Mouse (Mus musculus): Measurements from ENCODE around the gene Tango6. TPM values are rescaled to one million over a fixed set of nuclear protein-coding genes. Genes with fewer than 3 reads are reported as not detected.
A peak's percentile ranks its signal among the peaks of the same experiment; 100 is the strongest.

The Tango6 gene
- total and polyA plus RNA-seq, 3 experiments = 2.9 to 6.4 (median 4.5) TPM

DNA sequence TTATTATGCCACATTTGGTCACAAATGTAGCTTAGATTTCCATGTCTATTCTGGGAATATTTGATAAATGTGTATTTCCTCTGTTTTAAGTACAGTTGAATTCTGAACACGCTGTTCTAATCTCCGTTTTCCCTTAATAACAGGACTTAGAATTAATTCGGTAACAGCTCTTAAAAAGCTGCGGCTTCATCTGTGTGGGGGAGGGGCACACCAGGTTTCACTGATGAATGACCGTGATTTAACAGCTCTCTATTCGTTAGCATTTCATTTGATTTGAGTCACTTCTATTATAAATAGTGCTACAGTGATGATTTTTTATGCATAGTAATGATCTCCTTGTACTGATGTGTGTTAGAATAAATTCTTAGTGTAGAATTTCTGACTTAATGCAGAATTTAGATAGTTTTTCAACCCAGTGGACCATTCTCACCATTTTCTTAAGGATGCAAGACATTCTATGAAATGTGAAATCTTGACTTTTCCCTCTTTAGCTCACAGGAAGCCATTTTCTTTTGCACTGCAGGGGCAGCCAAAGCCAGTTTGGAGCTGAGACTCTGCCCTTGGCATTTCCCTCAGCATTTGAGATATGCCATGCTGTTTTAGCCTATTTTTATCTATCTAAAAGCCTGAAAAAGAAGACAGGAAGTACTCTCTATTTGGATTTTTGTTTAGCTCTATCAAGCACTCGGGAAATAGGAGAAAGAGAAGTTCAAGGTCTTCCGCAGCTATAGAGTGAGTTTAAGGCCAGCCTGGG, 91.9 kb downstream of the Tango6 start:
- Histone ChIP-seq H3K27ac (ENCODE audit: insufficient read depth, low read depth) (no peak overlapping the region), H3K4me3 (replicated peaks in 1 of 3; ENCODE audit: low read depth in 2 of 3, low read length in 2 of 3, poor library complexity in 1 of 3) (no peak overlapping the region), H3K27me3 (replicated peaks) (no peaks in the 10 kb centered on the region), H3K9ac (ENCODE audit: insufficient read depth, low read depth) (no peak overlapping the region), H3K79me2 (replicated peaks; ENCODE audit: control insufficient read depth, extremely low read depth, insufficient read depth, poor library complexity, severe bottlenecking) (no peaks in the 10 kb centered on the region), H3K4me2 (ENCODE audit: insufficient read depth, low read depth, poor library complexity, severe bottlenecking) (no peak overlapping the region), H3K36me3 (replicated peaks in 1 of 2; ENCODE audit: control insufficient read depth in 1 of 2, insufficient read depth in 1 of 2, low read length in 1 of 2) (peaks cover 0 to 18% of the 10 kb centered on the region in 2 experiments), H3K9me3 (replicated peaks; ENCODE audit: low read length) (no peaks in the 10 kb centered on the region), H3K4me1 (ENCODE audit: control insufficient read depth in 1 of 2, insufficient read depth in 2 of 2) (0 out of 4 replicates have a peak, but pooled peaks cover 0 to 5% of the 10 kb centered on the region in 2 experiments)
- DNase-seq (ENCODE audit: extremely low read depth) = no peak
- in situ Hi-C loops (cut with MboI; ENCODE audit: low pct_ligation_motif_present, low pct_unique_long_range_greater_than_20kb, low sequenced_read_pairs) = no loop called here
- dilution Hi-C loops (cut with MboI; ENCODE audit: extremely low pct_ligation_motif_present, extremely low pct_unique_long_range_greater_than_20kb, low sequenced_read_pairs) = no loop called here
- no peak for TF ChIP-seq CHD1 (IDR thresholded peaks at IDR 0.05; ENCODE audit: low read depth, low read length)
- no peak for TF ChIP-seq MEF2A (IDR thresholded peaks at IDR 0.05; ENCODE audit: borderline replicate concordance, low read depth, low read length)
- TF ChIP-seq CHD2 (IDR thresholded peaks at IDR 0.05; ENCODE audit: low read length) = no peak
- TF ChIP-seq USF2 (conservative IDR thresholded peaks at IDR 0.05; ENCODE audit: low read depth, low read length) = no peak
- TF ChIP-seq ZC3H11A (IDR thresholded peaks at IDR 0.05; ENCODE audit: low read depth, low read length) = no peak
- TF ChIP-seq SMC3 (IDR thresholded peaks at IDR 0.05; ENCODE audit: low read depth, low read length) = no peak
- TF ChIP-seq ZNF384 (IDR thresholded peaks at IDR 0.05; ENCODE audit: low read depth, low read length) = no peak
- TF ChIP-seq SIN3A (IDR thresholded peaks at IDR 0.05; ENCODE audit: low read length) = no peak
- no peak for TF ChIP-seq MYC (IDR thresholded peaks at IDR 0.05; ENCODE audit: low read depth, low read length)

DNA sequence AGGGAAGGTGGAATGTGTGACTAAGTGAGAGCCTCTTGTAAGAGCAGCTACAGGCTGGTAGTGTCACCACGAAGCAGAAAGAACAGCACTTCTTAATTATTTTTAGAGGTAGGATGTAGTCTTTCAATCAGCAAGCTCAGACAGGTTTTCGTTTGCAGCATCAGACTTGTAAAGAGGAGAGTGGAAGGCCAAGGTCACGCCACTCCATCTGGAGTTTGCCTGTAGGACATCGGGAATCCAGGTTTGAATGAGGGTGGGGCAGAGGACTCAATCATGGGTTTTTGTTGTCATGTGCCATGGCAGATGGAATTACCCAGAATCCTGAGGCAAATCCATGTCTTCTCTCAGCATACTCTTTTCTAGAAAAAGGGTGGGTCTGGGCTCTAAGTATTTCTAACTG, 106.8 kb downstream of the Tango6 start:
- H3K4me3 ChIP-seq (replicated peaks in 1 of 3; ENCODE audit: low read depth in 2 of 3, low read length in 2 of 3, poor library complexity in 1 of 3) = no peak overlapping the region
- DNase-seq (ENCODE audit: extremely low read depth) = no peak

DNA sequence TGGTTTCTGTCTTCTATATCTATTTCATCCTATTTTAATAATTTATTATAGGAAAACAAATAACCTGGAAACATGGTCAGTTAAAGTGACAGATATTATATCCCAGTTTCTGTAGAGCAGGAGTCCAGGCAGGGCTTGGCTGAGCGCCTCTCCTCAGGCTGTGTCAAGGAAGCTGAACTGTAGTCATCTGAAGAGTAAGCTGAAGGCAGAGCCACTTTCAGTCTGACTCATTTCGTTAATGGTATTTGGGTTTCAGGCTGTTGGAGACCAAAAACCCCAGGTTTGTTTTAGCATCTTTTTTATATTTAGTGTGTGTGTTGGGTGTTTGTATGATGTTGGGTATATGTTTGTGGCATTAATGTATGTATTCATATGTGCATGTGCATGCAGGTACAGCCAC, 112.0 kb downstream of the Tango6 start:
- Histone ChIP-seq H3K9me3 (replicated peaks; ENCODE audit: low read length) (no peaks in the 10 kb centered on the region), H3K9ac (ENCODE audit: insufficient read depth, low read depth) (no peak overlapping the region), H3K27me3 (replicated peaks) (no peaks in the 10 kb centered on the region), H3K4me3 (replicated peaks in 1 of 3; ENCODE audit: low read depth in 2 of 3, low read length in 2 of 3, poor library complexity in 1 of 3) (no peak overlapping the region), H3K36me3 (replicated peaks in 1 of 2; ENCODE audit: control insufficient read depth in 1 of 2, insufficient read depth in 1 of 2, low read length in 1 of 2) (peaks cover 0 to 3% of the 10 kb centered on the region in 2 experiments), H3K79me2 (replicated peaks; ENCODE audit: control insufficient read depth, extremely low read depth, insufficient read depth, poor library complexity, severe bottlenecking) (no peaks in the 10 kb centered on the region), H3K4me2 (ENCODE audit: insufficient read depth, low read depth, poor library complexity, severe bottlenecking) (peak overlapping the region; percentile 67; the same call in 1 of the 2 replicates), H3K27ac (ENCODE audit: insufficient read depth, low read depth) (no peak overlapping the region), H3K4me1 (ENCODE audit: control insufficient read depth in 1 of 2, insufficient read depth in 2 of 2) (peaks cover 0 to 4% of the 10 kb centered on the region in 2 experiments; a peak in 2 of 4 replicates)
- in situ Hi-C loops (cut with MboI; ENCODE audit: low pct_ligation_motif_present, low pct_unique_long_range_greater_than_20kb, low sequenced_read_pairs) (no loop called here), dilution Hi-C loops (cut with MboI; ENCODE audit: extremely low pct_ligation_motif_present, extremely low pct_unique_long_range_greater_than_20kb, low sequenced_read_pairs) (no loop called here)
- peak; percentile 84 for DNase-seq (ENCODE audit: extremely low read depth)
- TF ChIP-seq IRF4 (IDR thresholded peaks at IDR 0.05; ENCODE audit: low read depth, low read length) (peak; percentile 98), CHD2 (IDR thresholded peaks at IDR 0.05; ENCODE audit: low read length) (peak; percentile 56), TCF12 (IDR thresholded peaks at IDR 0.05; ENCODE audit: low read depth, low read length) (peak; percentile 27; the same call in 1 of the 2 replicates), MEF2A (IDR thresholded peaks at IDR 0.05; ENCODE audit: borderline replicate concordance, low read depth, low read length) (peak; percentile 55; the same call in 1 of the 2 replicates), ZMIZ1 (IDR thresholded peaks at IDR 0.05; ENCODE audit: low read depth, low read length) (no peak), TBP (conservative IDR thresholded peaks at IDR 0.05; ENCODE audit: low read depth, low read length) (no peak; the same call in 1 of the 2 replicates), MYC (IDR thresholded peaks at IDR 0.05; ENCODE audit: low read depth, low read length) (peak; percentile 67; the same call in 1 of the 2 replicates), JUN (IDR thresholded peaks at IDR 0.05; ENCODE audit: insufficient read depth, low read depth, low read length) (peak; percentile 92), JUND (conservative IDR thresholded peaks at IDR 0.05; ENCODE audit: low read depth, low read length) (peak; percentile 98), RCOR1 (conservative IDR thresholded peaks at IDR 0.05; ENCODE audit: low read depth, low read length) (peak; percentile 79), ETS1 (conservative IDR thresholded peaks at IDR 0.05; ENCODE audit: low read depth, low read length) (peak; percentile 39), EP300 (IDR thresholded peaks at IDR 0.05; ENCODE audit: low read length) (peak; percentile 96), BHLHE40 (IDR thresholded peaks at IDR 0.05; ENCODE audit: low read depth, low read length) (peak; percentile 38; the same call in 1 of the 2 replicates), ZKSCAN1 (IDR thresholded peaks at IDR 0.05; ENCODE audit: borderline replicate concordance, low read depth, low read length) (no peak)

More for the DNA sequence above, 106.8 kb downstream of the Tango6 start:
- Histone ChIP-seq H3K36me3 (replicated peaks in 1 of 2; ENCODE audit: control insufficient read depth in 1 of 2, insufficient read depth in 1 of 2, low read length in 1 of 2) (peaks cover 0 to 7% of the 10 kb centered on the region in 2 experiments), H3K79me2 (replicated peaks; ENCODE audit: control insufficient read depth, extremely low read depth, insufficient read depth, poor library complexity, severe bottlenecking) (no peaks in the 10 kb centered on the region), H3K9me3 (replicated peaks; ENCODE audit: low read length) (no peaks in the 10 kb centered on the region), H3K27ac (ENCODE audit: insufficient read depth, low read depth) (no peak overlapping the region), H3K4me1 (ENCODE audit: control insufficient read depth in 1 of 2, insufficient read depth in 2 of 2) (peaks cover 0 to 4% of the 10 kb centered on the region in 2 experiments; a peak in 2 of 4 replicates), H3K27me3 (replicated peaks) (no peaks in the 10 kb centered on the region), H3K4me2 (ENCODE audit: insufficient read depth, low read depth, poor library complexity, severe bottlenecking) (no peak overlapping the region), H3K9ac (ENCODE audit: insufficient read depth, low read depth) (no peak overlapping the region)
- dilution Hi-C loops (cut with MboI; ENCODE audit: extremely low pct_ligation_motif_present, extremely low pct_unique_long_range_greater_than_20kb, low sequenced_read_pairs) = no loop called here
- TF ChIP-seq E2F4 (IDR thresholded peaks at IDR 0.05; ENCODE audit: insufficient replicate concordance, low read depth, low read length) (no peak), RAD21 (IDR thresholded peaks at IDR 0.05; ENCODE audit: low read depth, low read length) (no peak), ZC3H11A (IDR thresholded peaks at IDR 0.05; ENCODE audit: low read depth, low read length) (no peak), RCOR1 (conservative IDR thresholded peaks at IDR 0.05; ENCODE audit: low read depth, low read length) (no peak), UBTF (IDR thresholded peaks at IDR 0.05; ENCODE audit: low read depth, low read length) (no peak), EP300 (IDR thresholded peaks at IDR 0.05; ENCODE audit: low read length) (no peak), GABPA (IDR thresholded peaks at IDR 0.05; ENCODE audit: insufficient replicate concordance, low read depth, low read length) (no peak), TBP (conservative IDR thresholded peaks at IDR 0.05; ENCODE audit: low read depth, low read length) (no peak)
- in situ Hi-C loops (cut with MboI; ENCODE audit: low pct_ligation_motif_present, low pct_unique_long_range_greater_than_20kb, low sequenced_read_pairs) = no loop called here

Data from CH12.LX (cell line).